Mouse (Mus musculus): ENCODE measurements at regions not wholly inside any gene's neighbourhood (a gene's known extent, or its start where the extent isn't known, plus 50 kb on each side); places are given as distances from the start of the nearest gene placed in this dataset.

- DNase-seq (ENCODE audit: extremely low spot score), result no peak
Observed at GRCm38 (mm10) chr13:111978675-111979020, 169.9 kb upstream of the Map3k1 start.

- peak; percentile 36 for DNase-seq (ENCODE audit: extremely low spot score)
Observed at GRCm38 (mm10) chr13:111979428-111980204, 170.8 kb upstream of the Map3k1 start.

GRCm38 (mm10) chr13:111980205-111980595, 171.4 kb upstream of the Map3k1 start:
- no peak for DNase-seq (ENCODE audit: extremely low spot score)

- DNase-seq (ENCODE audit: extremely low spot score), result no peak
Observed at GRCm38 (mm10) chr13:111981103-111981502, 172.3 kb upstream of the Map3k1 start.

- DNase-seq (ENCODE audit: extremely low spot score), result no peak
Observed at GRCm38 (mm10) chr13:111982796-111983460, 174.1 kb upstream of the Map3k1 start.

GRCm38 (mm10) chr13:111984081-111984574, 175.3 kb upstream of the Map3k1 start:
- DNase-seq (ENCODE audit: extremely low spot score), result no peak

- DNase-seq (ENCODE audit: extremely low spot score), result no peak
Observed at GRCm38 (mm10) chr13:111985406-111985805, 176.6 kb upstream of the Map3k1 start.

- no peak for DNase-seq (ENCODE audit: extremely low spot score)
Observed at GRCm38 (mm10) chr13:111986681-111987080, 177.9 kb upstream of the Map3k1 start.

- DNase-seq (ENCODE audit: extremely low spot score), result no peak
Observed at GRCm38 (mm10) chr13:111987420-111987819, 178.6 kb upstream of the Map3k1 start.

- peak; percentile 36 for DNase-seq (ENCODE audit: extremely low spot score)
Observed at GRCm38 (mm10) chr13:111990913-111991534, 182.2 kb upstream of the Map3k1 start.

- DNase-seq (ENCODE audit: extremely low spot score), result no peak
Observed at GRCm38 (mm10) chr13:111992075-111992847, 183.5 kb upstream of the Map3k1 start.

- no peak for DNase-seq (ENCODE audit: extremely low spot score)
Observed at GRCm38 (mm10) chr13:111994862-111995490, 186.2 kb upstream of the Map3k1 start.

GRCm38 (mm10) chr13:111995716-111996115, 186.9 kb upstream of the Map3k1 start:
- no peak for DNase-seq (ENCODE audit: extremely low spot score)

GRCm38 (mm10) chr13:111996910-111997309, 188.1 kb upstream of the Map3k1 start:
- DNase-seq (ENCODE audit: extremely low spot score), result no peak

GRCm38 (mm10) chr13:111997980-111998945, 189.5 kb upstream of the Map3k1 start:
- DNase-seq (ENCODE audit: extremely low spot score), result no peak

GRCm38 (mm10) chr13:111999647-112000292, 191.0 kb upstream of the Map3k1 start:
- no peak for DNase-seq (ENCODE audit: extremely low spot score)

- DNase-seq (ENCODE audit: extremely low spot score), result no peak
Observed at GRCm38 (mm10) chr13:112000293-112000665, 191.5 kb upstream of the Map3k1 start.

GRCm38 (mm10) chr13:112000696-112001095, 191.9 kb upstream of the Map3k1 start:
- no peak for DNase-seq (ENCODE audit: extremely low spot score)

- peak; percentile 28 for DNase-seq (ENCODE audit: extremely low spot score)
Observed at GRCm38 (mm10) chr13:112001155-112002025, 192.6 kb upstream of the Map3k1 start.
